Mouse (Mus musculus) midbrain, embryonic 15.5 days (tissue): ENCODE results near the gene Ccnt1. TPM values are rescaled to one million over a fixed set of nuclear protein-coding genes. Genes with fewer than 3 reads are reported as not detected.

Experiments
- ATAC-seq: fragments of 200-750 bp; cut with Nextera tagmentation; replicated peaks from 2 replicates; pipeline ENCODE4 v1.8.0; 2017; ENCODE audit warnings: moderate TSS enrichment
- H3K27ac ChIP-seq: fragments of 300-500 bp; sonication (generic); 2 replicates; pipeline ENCODE4 v1.5.1; 2015; ENCODE audit warnings: mild to moderate bottlenecking, inconsistent platforms
- H3K27me3 ChIP-seq: fragments of 300-500 bp; sonication (generic); replicated peaks from 2 replicates; pipeline ENCODE4 v1.6.1; 2015; ENCODE audit warnings: inconsistent platforms
- H3K36me3 ChIP-seq: fragments of 300-500 bp; sonication (generic); replicated peaks from 2 replicates; pipeline ENCODE4 v1.6.1; 2015; ENCODE audit warnings: inconsistent platforms
- H3K4me1 ChIP-seq: fragments of 300-500 bp; sonication (generic); 2 replicates; pipeline ENCODE4 v1.6.1; 2015; ENCODE audit warnings: inconsistent platforms
- H3K4me2 ChIP-seq: fragments of 300-500 bp; sonication (generic); 2 replicates; pipeline ENCODE4 v1.6.1; 2015; ENCODE audit warnings: inconsistent platforms, mild to moderate bottlenecking, moderate library complexity
- H3K4me3 ChIP-seq: fragments of 300-500 bp; sonication (generic); 2 replicates; pipeline ENCODE4 v1.5.1; 2015; ENCODE audit warnings: mild to moderate bottlenecking, inconsistent platforms
- H3K9ac ChIP-seq: fragments of 300-500 bp; sonication (generic); 2 replicates; pipeline ENCODE4 v1.6.1; 2015; ENCODE audit warnings: mild to moderate bottlenecking, inconsistent platforms
- H3K9me3 ChIP-seq: fragments of 300-500 bp; sonication (generic); 2 replicates; pipeline ENCODE4 v1.6.1; 2016; ENCODE audit warnings: inconsistent platforms
- WGBS: fragments of 180-500 bp; shearing (Covaris S2); methylation state at CpG from one replicate; pipeline ENCODE4 v1.1.7; 2015; ENCODE audit warnings: mixed read lengths; 5-methylcytosine and 5-hydroxymethylcytosine counted together
- polyA plus RNA-seq: library from polyadenylated mRNA; unstranded; fragments of >200 nt; fragmentation: Nextera tagmentation; extraction: Ambion mirVana; gene quantifications from 2 replicates; pipeline ENCODE4 v1.2.1, GENCODE M21; 2015

Ccnt1 gene
- polyA plus RNA-seq, 1 experiment from 2014 or later = 72.6 TPM

- ATAC-seq = peak; percentile 97
- Histone ChIP-seq H3K27me3 (no peaks in the 10 kb centered on the region), H3K9ac (peak overlapping the region; percentile 84), H3K9me3 (no peaks in the 10 kb centered on the region), H3K4me1 (peaks cover 38% of the 10 kb centered on the region), H3K27ac (peak overlapping the region; percentile 93), H3K4me3 (peak overlapping the region; percentile 96), H3K36me3 (peaks cover 4% of the 10 kb centered on the region; the same call in 1 of the 2 replicates), H3K4me2 (peak overlapping the region; percentile 71)
- WGBS = under 1% methylated on average over 88 of the region's 88 CpGs
Measured at GRCm38 (mm10) chr15:98567278-98568134, 3.2 kb downstream of the Ccnt1 start.

- no peak for ATAC-seq
- Histone ChIP-seq H3K9ac (peak overlapping the region; percentile 84), H3K36me3 (peaks cover 4% of the 10 kb centered on the region; the same call in 1 of the 2 replicates), H3K4me1 (peaks cover 38% of the 10 kb centered on the region), H3K4me2 (peak overlapping the region; percentile 71), H3K27ac (peak overlapping the region; percentile 93), H3K27me3 (no peaks in the 10 kb centered on the region), H3K9me3 (no peaks in the 10 kb centered on the region), H3K4me3 (peak overlapping the region; percentile 96)
- WGBS = 1% methylated on average over 15 of the region's 15 CpGs
Measured at GRCm38 (mm10) chr15:98566973-98567277, 3.8 kb downstream of the Ccnt1 start.

- ATAC-seq = no peak
- Histone ChIP-seq H3K4me3 (no peak overlapping the region), H3K4me1 (no peaks in the 10 kb centered on the region), H3K9me3 (no peaks in the 10 kb centered on the region), H3K9ac (no peak overlapping the region), H3K4me2 (no peak overlapping the region), H3K27ac (no peak overlapping the region), H3K36me3 (peaks cover 32% of the 10 kb centered on the region), H3K27me3 (no peaks in the 10 kb centered on the region)
- WGBS = 89% methylated on average over 5 of the region's 5 CpGs
Measured at GRCm38 (mm10) chr15:98557186-98557585, 13.5 kb downstream of the Ccnt1 start.

- Histone ChIP-seq H3K27me3 (no peaks in the 10 kb centered on the region), H3K9ac (no peak overlapping the region), H3K36me3 (peaks cover 43% of the 10 kb centered on the region), H3K4me3 (no peak overlapping the region), H3K4me1 (no peaks in the 10 kb centered on the region), H3K27ac (no peak overlapping the region), H3K9me3 (no peaks in the 10 kb centered on the region), H3K4me2 (no peak overlapping the region)
- no peak for ATAC-seq
- over 99% methylated on average over 4 of the region's 4 CpGs for WGBS
Measured at GRCm38 (mm10) chr15:98555881-98556280, 14.8 kb downstream of the Ccnt1 start.

- no peak overlapping the region for H3K4me2 ChIP-seq
- no peaks in the 10 kb centered on the region for H3K9me3 ChIP-seq
- no peak overlapping the region for H3K27ac ChIP-seq
- H3K9ac ChIP-seq = no peak overlapping the region
- ATAC-seq = no peak
- WGBS = 86% methylated on average over 2 of the region's 2 CpGs
- H3K4me3 ChIP-seq = no peak overlapping the region
- H3K4me1 ChIP-seq = no peaks in the 10 kb centered on the region
- H3K36me3 ChIP-seq = peaks cover 49% of the 10 kb centered on the region
- H3K27me3 ChIP-seq = no peaks in the 10 kb centered on the region
Measured at GRCm38 (mm10) chr15:98552758-98553157, 18.0 kb downstream of the Ccnt1 start.

GRCm38 (mm10) chr15:98546843-98547242 lies 23.9 kb downstream of the Ccnt1 start:
- H3K4me2 ChIP-seq = no peak overlapping the region
- WGBS = 92% methylated on average over 5 of the region's 5 CpGs
- H3K9me3 ChIP-seq = no peaks in the 10 kb centered on the region
- no peak for ATAC-seq
- no peaks in the 10 kb centered on the region for H3K4me1 ChIP-seq
- no peak overlapping the region for H3K27ac ChIP-seq
- H3K9ac ChIP-seq = no peak overlapping the region
- no peak overlapping the region for H3K4me3 ChIP-seq
- H3K27me3 ChIP-seq = no peaks in the 10 kb centered on the region
- H3K36me3 ChIP-seq = peaks cover 66% of the 10 kb centered on the region

GRCm38 (mm10) chr15:98545151-98545550 lies 25.6 kb downstream of the Ccnt1 start:
- 96% methylated on average over 3 of the region's 3 CpGs for WGBS

GRCm38 (mm10) chr15:98543341-98543740 lies 27.4 kb downstream of the Ccnt1 start:
- whole genome bisulfite sequencing = 85% methylated on average over 4 of the region's 4 CpGs
- ATAC-seq = no peak

More at GRCm38 (mm10) chr15:98545151-98545550, 25.6 kb downstream of the Ccnt1 start:
- H3K36me3 ChIP-seq = peaks cover 60% of the 10 kb centered on the region
- no peak overlapping the region for H3K9ac ChIP-seq
- no peaks in the 10 kb centered on the region for H3K9me3 ChIP-seq
- no peak overlapping the region for H3K4me2 ChIP-seq
- H3K4me3 ChIP-seq = no peak overlapping the region
- H3K4me1 ChIP-seq = no peaks in the 10 kb centered on the region
- no peak overlapping the region for H3K27ac ChIP-seq
- no peaks in the 10 kb centered on the region for H3K27me3 ChIP-seq
- no peak for ATAC-seq

GRCm38 (mm10) chr15:98541064-98541463 lies 29.7 kb downstream of the Ccnt1 start:
- no peaks in the 10 kb centered on the region for H3K9me3 ChIP-seq
- H3K36me3 ChIP-seq = peaks cover 50% of the 10 kb centered on the region
- no peak overlapping the region for H3K9ac ChIP-seq
- H3K27ac ChIP-seq = no peak overlapping the region
- no peaks in the 10 kb centered on the region for H3K4me1 ChIP-seq
- WGBS = 86% methylated on average over 6 of the region's 6 CpGs
- no peaks in the 10 kb centered on the region for H3K27me3 ChIP-seq
- ATAC-seq = no peak
- no peak overlapping the region for H3K4me3 ChIP-seq
- no peak overlapping the region for H3K4me2 ChIP-seq

More at GRCm38 (mm10) chr15:98543341-98543740, 27.4 kb downstream of the Ccnt1 start:
- H3K9me3 ChIP-seq = no peaks in the 10 kb centered on the region
- no peak overlapping the region for H3K27ac ChIP-seq
- H3K4me1 ChIP-seq = no peaks in the 10 kb centered on the region
- no peaks in the 10 kb centered on the region for H3K27me3 ChIP-seq
- no peak overlapping the region for H3K4me3 ChIP-seq
- no peak overlapping the region for H3K9ac ChIP-seq
- peaks cover 66% of the 10 kb centered on the region for H3K36me3 ChIP-seq
- H3K4me2 ChIP-seq = no peak overlapping the region

GRCm38 (mm10) chr15:98537923-98538322 lies 32.8 kb downstream of the Ccnt1 start:
- Histone ChIP-seq H3K4me2 (no peak overlapping the region), H3K4me1 (peaks cover 3% of the 10 kb centered on the region), H3K27me3 (no peaks in the 10 kb centered on the region), H3K9me3 (no peaks in the 10 kb centered on the region), H3K4me3 (no peak overlapping the region), H3K27ac (no peak overlapping the region), H3K9ac (no peak overlapping the region), H3K36me3 (peaks cover 20% of the 10 kb centered on the region)
- 79% methylated on average over 4 of the region's 4 CpGs for WGBS
- no peak for ATAC-seq

- WGBS = 86% methylated on average over 8 of the region's 8 CpGs
- Histone ChIP-seq H3K9ac (no peak overlapping the region), H3K27me3 (no peaks in the 10 kb centered on the region), H3K4me3 (no peak overlapping the region), H3K36me3 (peaks cover 18% of the 10 kb centered on the region), H3K9me3 (no peaks in the 10 kb centered on the region), H3K27ac (no peak overlapping the region), H3K4me2 (no peak overlapping the region), H3K4me1 (peaks cover 12% of the 10 kb centered on the region)
- ATAC-seq = no peak
Measured at GRCm38 (mm10) chr15:98536828-98537510, 33.8 kb downstream of the Ccnt1 start.

- 91% methylated on average over 4 of the region's 4 CpGs for WGBS
- no peak overlapping the region for H3K27ac ChIP-seq
- no peaks in the 10 kb centered on the region for H3K9me3 ChIP-seq
- no peaks in the 10 kb centered on the region for H3K27me3 ChIP-seq
- no peak overlapping the region for H3K4me3 ChIP-seq
- H3K4me1 ChIP-seq = peaks cover 20% of the 10 kb centered on the region
- H3K36me3 ChIP-seq = peaks cover 14% of the 10 kb centered on the region; the same call in 1 of the 2 replicates
- H3K9ac ChIP-seq = no peak overlapping the region
- no peak for ATAC-seq
- no peak overlapping the region for H3K4me2 ChIP-seq
Measured at GRCm38 (mm10) chr15:98535921-98536320, 34.8 kb downstream of the Ccnt1 start.
